Mouse (Mus musculus): Measurements from ENCODE around the gene Cmip. TPM values are rescaled to one million over a fixed set of nuclear protein-coding genes. Genes with fewer than 3 reads are reported as not detected.
A peak's percentile ranks its signal among the peaks of the same experiment; 100 is the strongest.

The Cmip gene
- total RNA-seq, 2 experiments from 2014 or later: 8.3 to 11.4 TPM

DNA sequence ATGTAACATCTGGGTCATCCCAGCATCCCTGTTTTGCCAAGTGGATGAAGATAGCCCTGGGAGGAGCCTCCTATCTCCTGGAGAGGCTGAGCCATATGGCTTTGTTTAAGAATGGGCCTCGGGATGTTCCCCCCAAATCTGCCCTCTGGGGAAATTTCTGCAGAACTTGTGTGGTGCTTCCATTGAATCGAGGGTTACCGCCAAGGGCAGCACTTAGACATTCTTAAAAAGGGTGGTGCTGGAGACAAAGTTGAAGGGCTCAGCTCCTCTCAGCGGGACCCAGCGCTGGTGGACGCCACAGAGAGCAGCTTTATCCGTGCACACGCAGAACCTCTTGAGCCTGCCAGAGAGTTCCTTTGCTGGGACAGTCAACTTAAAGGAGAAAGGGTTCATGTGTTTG is 113.1 kb downstream of the Cmip start:
- H3K27ac ChIP-seq: peak overlapping the region; percentile 35; the same call in 1 of the 2 replicates
- intact Hi-C loops (cut with DNase I): no loop called here
- no peak for TF ChIP-seq CTCF (IDR thresholded peaks at IDR 0.05)

DNA sequence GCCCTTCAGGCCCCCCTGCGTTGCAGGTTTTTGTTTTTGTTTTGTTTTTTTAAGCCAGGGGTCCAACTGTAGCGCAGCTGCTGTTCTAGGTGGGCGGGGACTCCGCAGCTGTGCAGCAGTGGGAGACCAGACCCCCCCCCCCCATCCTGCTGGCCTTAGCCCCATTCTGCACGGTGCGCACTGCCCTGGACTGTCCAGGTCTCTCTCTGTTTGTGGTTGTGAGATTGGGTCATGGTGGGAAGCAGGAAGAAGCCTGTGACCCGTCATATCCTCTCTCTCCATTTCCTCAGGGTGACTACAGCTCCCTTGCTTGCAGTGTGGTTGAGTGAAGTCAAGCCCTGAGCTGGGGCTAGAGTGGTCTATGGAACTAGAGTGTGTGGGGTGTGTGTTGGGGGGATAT is 114.3 kb downstream of the Cmip start:
- no peak for TF ChIP-seq CTCF (IDR thresholded peaks at IDR 0.05)
- no peak for DNase-seq
- intact Hi-C loops (cut with DNase I): no loop called here
- H3K27ac ChIP-seq: no peak overlapping the region
- no peak overlapping the region for H3K4me3 ChIP-seq

More for the DNA sequence above, 113.1 kb downstream of the Cmip start:
- DNase-seq: no peak
- no peak overlapping the region for H3K4me3 ChIP-seq

DNA sequence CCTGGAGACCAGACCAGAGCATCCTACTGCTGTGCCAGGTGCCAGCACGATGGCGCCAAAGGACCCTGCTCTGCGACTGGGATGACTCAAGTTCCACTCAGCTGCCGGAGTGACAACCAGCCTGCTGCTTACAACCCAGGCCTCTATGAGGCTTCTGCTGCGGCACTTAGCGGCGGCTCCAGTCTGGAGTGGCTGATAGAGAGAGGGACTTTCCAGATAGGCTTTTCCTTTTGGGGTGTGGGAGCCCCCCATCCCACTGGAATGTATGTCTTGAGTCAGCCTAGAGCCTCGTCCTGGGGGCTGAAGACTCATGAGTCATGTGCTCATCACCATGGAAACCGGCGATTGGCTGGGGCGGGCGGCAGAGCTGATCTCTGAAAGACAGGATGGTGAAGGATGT is 115.2 kb downstream of the Cmip start:
- no peak overlapping the region for H3K27ac ChIP-seq
- intact Hi-C loops (cut with DNase I): no loop called here
- H3K4me3 ChIP-seq: no peak overlapping the region
- no peak for TF ChIP-seq CTCF (IDR thresholded peaks at IDR 0.05)
- no peak for DNase-seq

DNA sequence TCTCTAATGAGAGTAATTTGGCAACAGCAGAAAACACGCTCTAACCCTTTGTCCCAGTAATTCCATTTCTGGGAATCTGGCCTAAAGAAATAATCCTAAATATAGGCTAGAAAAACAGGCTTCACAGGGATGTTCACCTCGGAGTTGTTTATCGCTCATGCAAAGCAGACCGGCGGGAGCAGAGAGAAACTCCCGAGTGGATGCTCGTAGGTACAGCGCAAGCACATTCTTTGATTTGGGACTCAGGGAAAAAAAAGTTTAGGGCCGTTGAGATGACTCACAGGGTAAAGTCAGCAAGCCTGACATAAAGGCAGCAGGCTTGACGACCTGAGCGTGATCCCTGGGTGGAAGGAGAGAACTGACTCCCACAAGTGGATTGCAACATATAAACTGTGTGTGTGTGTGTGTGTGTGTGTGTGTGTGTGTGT is 116.2 kb downstream of the Cmip start:
- intact Hi-C loops (cut with DNase I): no loop called here
- no peak for DNase-seq
- H3K27ac ChIP-seq: no peak overlapping the region
- no peak overlapping the region for H3K4me3 ChIP-seq
- TF ChIP-seq CTCF (IDR thresholded peaks at IDR 0.05): no peak

DNA sequence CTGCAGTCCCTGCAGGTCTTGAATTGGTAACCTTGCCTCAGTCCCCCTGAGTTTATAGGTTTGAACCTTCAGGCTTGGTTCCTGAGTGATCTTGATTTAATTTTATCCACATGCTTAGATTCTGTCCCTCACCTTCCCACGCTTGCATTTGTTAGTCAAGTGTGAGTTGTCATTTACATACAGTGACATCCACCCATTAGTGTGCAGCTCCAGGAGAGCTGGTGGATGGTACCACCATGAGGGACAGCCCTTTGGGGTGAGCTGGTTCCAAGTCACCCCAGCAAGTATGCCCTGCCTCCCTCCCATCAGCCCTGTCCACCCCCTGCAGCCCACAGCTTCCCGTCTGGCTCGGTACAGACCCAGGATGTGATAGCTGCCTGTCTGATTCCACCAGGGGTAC is 117.2 kb downstream of the Cmip start:
- no peak for TF ChIP-seq CTCF (IDR thresholded peaks at IDR 0.05)
- intact Hi-C loops (cut with DNase I): no loop called here

DNA sequence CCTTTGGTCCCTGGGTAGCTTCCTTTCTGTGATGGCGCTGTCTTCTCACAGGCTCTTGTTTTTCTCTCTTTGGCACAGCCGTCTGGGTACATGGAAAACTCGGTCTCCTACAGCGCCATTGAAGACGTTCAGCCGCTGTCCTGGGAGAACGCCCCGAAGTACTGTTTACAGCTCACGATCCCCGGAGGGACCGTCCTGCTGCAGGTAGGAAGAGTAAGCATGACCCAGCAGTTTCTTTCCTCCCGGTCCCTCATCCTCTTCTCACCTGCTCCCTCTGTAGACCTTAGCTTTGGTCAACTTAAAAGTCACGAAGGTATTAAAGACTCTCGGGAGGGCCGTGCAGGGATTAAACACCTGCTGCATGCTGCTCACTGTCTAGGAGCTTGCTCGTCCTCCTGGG is 120.1 kb downstream of the Cmip start:
- intact Hi-C loops (cut with DNase I): no loop called here
- no peak for TF ChIP-seq CTCF (IDR thresholded peaks at IDR 0.05)
- H3K27ac ChIP-seq: no peak overlapping the region

More for the DNA sequence above, 117.2 kb downstream of the Cmip start:
- Histone ChIP-seq H3K4me3 (no peak overlapping the region), H3K27ac (no peak overlapping the region)
- no peak for DNase-seq

DNA sequence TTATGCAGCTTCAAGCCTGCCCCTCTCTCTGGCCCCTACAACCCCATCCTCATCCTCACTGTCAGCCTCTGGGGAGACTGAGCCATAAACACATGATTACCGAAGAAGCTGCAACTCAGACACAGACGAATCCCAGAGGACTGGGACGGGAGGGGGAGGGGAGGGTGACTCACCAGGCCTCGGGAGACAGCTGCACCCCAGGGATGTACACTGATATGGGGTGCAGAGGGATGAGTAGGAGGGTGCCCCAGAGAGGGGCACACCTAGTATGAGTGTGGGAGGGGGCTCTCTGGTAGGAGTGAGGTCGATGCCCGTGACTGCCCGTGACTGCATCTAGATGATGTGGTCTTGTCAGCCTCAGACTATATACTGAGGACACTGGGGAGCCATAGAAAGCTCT is 121.8 kb downstream of the Cmip start:
- DNase-seq: no peak
- intact Hi-C loops (cut with DNase I): loop anchor here (1.0 kb wide), 1 partner anchor 154 kb away; no protein-coding TSS in a partner anchor
- TF ChIP-seq CTCF (IDR thresholded peaks at IDR 0.05): no peak
- Histone ChIP-seq H3K4me3 (no peak overlapping the region), H3K27ac (peak overlapping the region; percentile 31)

More for the DNA sequence above, 120.1 kb downstream of the Cmip start:
- no peak for DNase-seq
- H3K4me3 ChIP-seq: no peak overlapping the region

DNA sequence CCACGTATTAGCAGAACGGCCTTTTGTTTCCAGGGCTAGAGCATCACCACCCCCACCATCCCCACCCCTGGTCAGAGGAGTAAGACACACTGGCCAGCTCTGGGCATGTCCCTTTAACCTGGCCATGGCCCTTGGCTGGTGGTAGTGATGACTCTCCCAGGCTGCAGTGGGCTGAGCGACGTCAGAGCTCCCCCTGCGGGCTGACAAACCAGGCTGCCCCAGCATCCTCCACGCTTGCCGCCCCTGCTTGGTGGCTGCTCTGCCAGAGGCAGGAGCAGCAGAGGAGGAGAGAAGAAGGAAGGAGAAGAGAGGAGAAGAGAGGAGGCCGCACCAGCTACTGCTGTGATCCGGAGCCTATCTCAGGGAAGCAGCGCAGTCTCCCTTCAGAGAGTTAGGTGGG is 122.3 kb downstream of the Cmip start:
- Histone ChIP-seq H3K27ac (peak overlapping the region; percentile 76), H3K4me3 (peak overlapping the region; percentile 32)
- peak; percentile 78 for DNase-seq
- peak; percentile 72 for TF ChIP-seq CTCF (IDR thresholded peaks at IDR 0.05)
- intact Hi-C loops (cut with DNase I): loop anchor here (1.0 kb wide), 1 partner anchor 155 kb away; no protein-coding TSS in a partner anchor

DNA sequence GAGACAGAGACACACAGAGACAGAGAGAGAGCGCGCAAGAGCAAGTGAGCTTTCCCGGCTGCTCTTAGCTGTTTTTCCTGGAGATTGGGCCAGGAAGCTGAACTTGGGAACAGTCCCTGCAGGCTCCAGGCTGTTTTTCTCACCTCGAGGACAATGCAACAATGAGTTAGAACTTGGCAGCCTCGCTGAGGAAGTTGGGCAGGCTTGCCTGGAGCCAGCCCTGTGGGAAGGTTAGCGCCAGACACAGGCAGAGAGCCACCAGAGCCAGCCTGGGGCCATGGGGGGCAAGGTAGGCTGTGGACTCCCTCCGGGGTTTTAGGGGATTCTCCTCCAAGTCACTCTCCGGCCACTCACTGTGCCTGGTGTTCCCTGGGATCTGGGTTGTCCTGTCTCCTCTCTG is 123.9 kb downstream of the Cmip start:
- Histone ChIP-seq H3K4me3 (peak overlapping the region; percentile 37), H3K27ac (peak overlapping the region; percentile 81)
- TF ChIP-seq CTCF (IDR thresholded peaks at IDR 0.05): no peak
- intact Hi-C loops (cut with DNase I): no loop called here
- peak; percentile 70 for DNase-seq

DNA sequence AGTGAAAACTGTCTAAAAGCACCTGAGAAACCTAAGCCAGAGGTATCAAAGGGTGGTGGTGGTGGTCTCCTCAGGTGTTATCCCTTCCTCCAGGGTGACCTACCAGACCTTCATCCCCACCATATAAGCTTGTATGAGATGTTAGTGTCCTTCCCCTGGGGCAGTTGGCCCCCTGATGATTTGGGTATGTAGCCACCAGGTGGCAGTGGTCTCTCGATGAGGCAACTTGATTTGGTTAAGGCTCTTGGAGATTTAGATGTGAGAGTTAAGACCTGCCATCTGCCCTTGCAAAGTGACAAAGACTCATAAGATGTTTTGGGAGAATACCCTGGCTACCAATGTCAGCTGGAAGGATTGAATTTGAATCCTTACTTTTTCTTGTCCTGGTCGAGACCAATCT is 129.3 kb downstream of the Cmip start:
- DNase-seq: peak; percentile 70
- intact Hi-C loops (cut with DNase I): loop anchor here (1.0 to 2.0 kb wide), 2 partner anchors 37 to 79 kb away; no protein-coding TSS in a partner anchor
- no peak overlapping the region for H3K4me3 ChIP-seq
- TF ChIP-seq CTCF (IDR thresholded peaks at IDR 0.05): peak; percentile 78
- no peak overlapping the region for H3K27ac ChIP-seq

DNA sequence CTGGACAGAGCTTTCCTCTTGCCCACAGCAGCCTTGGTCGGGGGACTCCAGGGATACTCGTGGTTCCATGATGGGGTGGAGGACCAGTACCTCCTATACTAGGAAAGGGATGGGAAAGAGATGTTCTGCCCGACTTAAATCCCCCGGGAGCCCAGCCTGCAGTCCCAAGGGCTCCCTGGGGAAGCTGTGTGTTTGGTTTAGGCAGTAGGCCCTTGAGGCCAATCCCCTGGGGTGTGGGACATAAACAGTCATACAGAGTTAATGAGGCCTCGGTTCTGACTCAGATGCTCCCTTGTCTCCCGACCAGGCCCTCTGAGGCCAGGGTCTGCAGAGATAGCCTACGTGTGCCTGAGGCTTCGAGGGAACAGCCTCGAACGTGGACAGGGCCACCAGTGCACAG is 130.8 kb downstream of the Cmip start:
- no peak overlapping the region for H3K27ac ChIP-seq

DNA sequence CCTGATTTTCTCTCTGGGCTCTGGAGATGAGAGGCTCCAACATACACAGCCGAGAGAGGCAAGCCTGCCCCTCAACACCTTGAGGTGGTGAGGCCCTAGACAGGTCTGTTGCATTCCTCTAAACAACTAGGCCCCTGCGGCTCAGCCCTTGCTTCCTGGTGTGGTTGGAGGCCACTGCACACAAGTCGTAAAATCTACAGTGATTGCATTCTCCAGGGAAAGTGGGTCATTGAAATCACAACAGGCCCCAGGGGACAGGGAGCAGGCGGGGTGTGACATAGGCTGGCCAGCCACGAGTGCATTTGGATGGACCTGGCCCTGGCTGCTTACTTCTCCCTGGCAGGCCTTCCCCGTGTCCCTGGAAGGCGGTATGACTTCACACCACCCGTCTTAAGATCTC is 131.5 kb downstream of the Cmip start:
- no peak for TF ChIP-seq CTCF (IDR thresholded peaks at IDR 0.05)
- intact Hi-C loops (cut with DNase I): no loop called here
- DNase-seq: no peak
- Histone ChIP-seq H3K27ac (no peak overlapping the region), H3K4me3 (no peak overlapping the region)

More for the DNA sequence above, 130.8 kb downstream of the Cmip start:
- no peak for DNase-seq
- TF ChIP-seq CTCF (IDR thresholded peaks at IDR 0.05): no peak
- intact Hi-C loops (cut with DNase I): loop anchor here (2.0 kb wide), 1 partner anchor 35 kb away; no protein-coding TSS in a partner anchor
- H3K4me3 ChIP-seq: no peak overlapping the region

DNA sequence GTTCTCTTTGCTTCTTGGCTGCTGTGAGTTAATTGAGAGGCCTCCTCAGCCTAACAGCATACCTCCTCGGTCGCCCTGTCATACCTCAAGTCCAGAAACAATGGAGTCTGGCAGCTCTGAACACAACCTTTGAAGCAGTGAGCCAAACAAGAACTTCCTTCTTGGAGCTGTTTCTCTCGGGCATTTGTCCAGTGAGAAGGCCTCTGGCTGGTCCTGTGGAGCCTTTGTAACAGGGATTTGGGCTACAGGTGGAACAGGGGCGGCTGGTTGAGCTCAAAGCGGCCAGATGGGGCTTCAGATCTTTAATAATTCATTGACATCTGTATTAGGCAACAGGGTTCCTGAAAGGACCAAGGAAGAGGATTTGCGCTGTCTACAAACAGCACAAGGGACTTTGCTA is 137.0 kb downstream of the Cmip start:
- DNase-seq: no peak
- TF ChIP-seq CTCF (IDR thresholded peaks at IDR 0.05): no peak
- Histone ChIP-seq H3K4me3 (no peak overlapping the region), H3K27ac (no peak overlapping the region)
- intact Hi-C loops (cut with DNase I): no loop called here

DNA sequence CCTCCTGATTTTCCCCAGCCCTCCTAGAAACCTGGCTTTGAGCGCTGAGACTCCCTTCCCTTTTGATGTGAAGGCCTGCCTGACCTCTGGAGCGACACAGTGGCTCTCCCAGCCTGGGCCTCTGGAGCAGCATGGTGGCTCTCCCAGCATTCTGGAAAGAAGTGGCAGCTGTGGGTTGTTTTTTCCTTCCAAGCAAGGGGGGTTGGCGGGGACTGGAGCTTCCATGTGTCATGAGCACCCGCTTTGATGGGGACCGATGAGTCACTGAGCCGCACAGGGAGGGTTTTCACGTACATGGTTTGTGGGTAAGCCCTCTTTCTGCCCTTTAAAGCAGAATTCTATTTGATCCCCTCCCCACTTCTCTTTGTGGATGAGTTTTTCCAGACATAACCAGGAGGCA is 138.2 kb downstream of the Cmip start:
- no peak for TF ChIP-seq CTCF (IDR thresholded peaks at IDR 0.05)
- intact Hi-C loops (cut with DNase I): no loop called here
- DNase-seq: no peak

More for the DNA sequence above, 138.2 kb downstream of the Cmip start:
- Histone ChIP-seq H3K27ac (no peak overlapping the region), H3K4me3 (no peak overlapping the region)
